Mouse (Mus musculus): ENCODE results near the gene Mdm2.

GRCm38 (mm10) chr10:117671930-117672666 is 38.5 kb downstream of the Mdm2 start:
- no peak for TF ChIP-seq CTCF (IDR thresholded peaks at IDR 0.05; ENCODE audit: extremely low read depth, insufficient read depth, low read length)
- no peak for TF ChIP-seq POLR2A (IDR thresholded peaks at IDR 0.05; ENCODE audit: extremely low read depth, insufficient read depth, low read length)
